Mouse (Mus musculus) neural tube, embryonic 14.5 days (tissue): ENCODE results near the gene Mef2c. TPM values are rescaled to one million over a fixed set of nuclear protein-coding genes. Genes with fewer than 3 reads are reported as not detected.

Source experiments
- ATAC-seq: fragments of 200-750 bp; cut with Nextera tagmentation; 2 replicates; pipeline ENCODE4 v1.8.0; 2017; ENCODE audit warnings: low read depth, mild to moderate bottlenecking, moderate TSS enrichment, moderate library complexity
- H3K27ac ChIP-seq: fragments of 300-500 bp; sonication (generic); 2 replicates; pipeline ENCODE4 v1.5.1; 2014; ENCODE audit warnings: low read depth, mild to moderate bottlenecking, control low read depth, low read length, moderate library complexity, mixed read lengths
- H3K27me3 ChIP-seq: fragments of 300-500 bp; sonication (generic); 2 replicates; pipeline ENCODE4 v1.6.1; 2014; ENCODE audit warnings: low read length; ENCODE audit not compliant: control insufficient read depth, insufficient read depth
- H3K36me3 ChIP-seq: fragments of 300-500 bp; sonication (generic); 2 replicates; pipeline ENCODE4 v1.6.1; 2014; ENCODE audit warnings: low read length, mixed read lengths; ENCODE audit not compliant: control insufficient read depth, insufficient read depth
- H3K4me1 ChIP-seq: fragments of 300-500 bp; sonication (generic); 2 replicates; pipeline ENCODE4 v1.6.1; 2014; ENCODE audit warnings: low read length; ENCODE audit not compliant: control insufficient read depth, insufficient read depth
- H3K4me2 ChIP-seq: fragments of 300-500 bp; sonication (generic); 2 replicates; pipeline ENCODE4 v1.6.1; 2014; ENCODE audit warnings: mild to moderate bottlenecking, low read depth, low read length, control low read depth
- H3K4me3 ChIP-seq: fragments of 300-500 bp; sonication (generic); 2 replicates; pipeline ENCODE4 v1.5.1; 2014; ENCODE audit warnings: low read depth, low read length, control low read depth, mixed read lengths
- H3K9ac ChIP-seq: fragments of 300-500 bp; sonication (generic); replicated peaks from 2 replicates; pipeline ENCODE4 v1.6.1; 2014; ENCODE audit warnings: low read depth, mild to moderate bottlenecking, control low read depth, low read length, mixed read lengths
- H3K9me3 ChIP-seq: fragments of 300-500 bp; sonication (generic); 2 replicates; pipeline ENCODE4 v1.6.1; 2016; ENCODE audit warnings: low read length; ENCODE audit not compliant: control insufficient read depth
- WGBS: fragments of 180-500 bp; shearing (Covaris S2); extraction: QIAGEN DNeasy Blood & Tissue Kit; methylation state at CpG from one replicate; pipeline ENCODE4 v1.1.7; 2014; 5-methylcytosine and 5-hydroxymethylcytosine counted together
- polyA plus RNA-seq: library from polyadenylated mRNA; unstranded; fragments of >200 nt; fragmentation: Nextera tagmentation; extraction: Ambion mirVana; gene quantifications from 2 replicates; pipeline ENCODE4 v1.2.1, GENCODE M21; 2014

Gene Mef2c
- 32.4 and 37.4 TPM in 2 replicates for polyA plus RNA-seq

DNA sequence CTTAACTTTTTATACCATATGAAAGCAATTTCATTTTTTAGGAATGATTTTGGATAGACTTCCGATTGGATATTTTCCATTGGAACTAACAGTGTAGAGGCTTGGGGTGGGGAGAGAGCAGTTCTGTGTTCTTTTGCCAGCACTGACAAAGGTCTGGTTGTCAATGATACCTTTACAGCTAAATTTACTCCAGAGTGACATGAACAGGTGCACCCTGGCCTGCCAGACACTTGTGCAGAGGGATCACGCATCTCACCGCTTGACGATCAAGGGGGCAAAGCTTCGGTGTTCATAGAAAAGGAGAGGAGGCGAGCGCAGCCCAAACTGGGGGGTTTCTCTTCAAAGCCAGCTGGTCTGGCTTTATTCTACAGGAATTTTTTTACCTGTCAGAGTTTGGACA lies at the start of gene Mef2c:
Gene Mef2c, plus strand, starts transcription at position 116 of the 400 bp plus-strand sequence.
- H3K27me3 ChIP-seq = no peaks in the 10 kb centered on the region

DNA sequence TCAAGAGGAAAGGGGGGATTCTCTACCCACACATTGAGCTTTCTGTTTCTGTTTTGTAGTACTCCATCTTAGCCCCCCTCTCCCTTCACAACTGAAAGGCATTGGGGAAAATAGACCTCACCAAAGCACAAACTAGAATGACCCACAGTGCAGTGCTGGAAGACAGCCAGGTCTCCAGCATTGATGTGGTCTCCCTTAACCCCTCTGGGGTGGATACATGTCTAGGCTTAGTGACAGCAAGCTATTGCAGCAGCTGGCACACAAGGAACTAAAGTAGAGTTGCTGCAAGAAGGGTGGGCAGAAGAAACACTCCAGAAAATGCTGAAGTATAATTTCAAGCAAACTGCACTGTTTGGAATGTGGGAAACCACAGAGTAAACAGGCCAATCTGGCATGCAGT lies 45.1 kb upstream of the Mef2c start:
- Histone ChIP-seq H3K4me1 (no peaks in the 10 kb centered on the region), H3K9ac (no peak overlapping the region), H3K27ac (no peak overlapping the region), H3K4me3 (no peak overlapping the region), H3K9me3 (no peaks in the 10 kb centered on the region), H3K36me3 (no peaks in the 10 kb centered on the region), H3K27me3 (no peaks in the 10 kb centered on the region), H3K4me2 (no peak overlapping the region)
- peak; percentile 31; the same call in 1 of the 2 replicates for ATAC-seq

More for the DNA sequence above, at the start of gene Mef2c:
- Histone ChIP-seq H3K4me1 (no peaks in the 10 kb centered on the region), H3K4me2 (no peak within 1 kb of the TSS), H3K4me3 (no peak within 1 kb of the TSS), H3K27ac (no peak within 1 kb of the TSS), H3K9me3 (no peaks in the 10 kb centered on the region), H3K9ac (no peak within 1 kb of the TSS), H3K36me3 (no peaks in the 10 kb centered on the region)
- no peak for ATAC-seq
- 93% methylated on average over 7 of the region's 7 CpGs for WGBS

DNA sequence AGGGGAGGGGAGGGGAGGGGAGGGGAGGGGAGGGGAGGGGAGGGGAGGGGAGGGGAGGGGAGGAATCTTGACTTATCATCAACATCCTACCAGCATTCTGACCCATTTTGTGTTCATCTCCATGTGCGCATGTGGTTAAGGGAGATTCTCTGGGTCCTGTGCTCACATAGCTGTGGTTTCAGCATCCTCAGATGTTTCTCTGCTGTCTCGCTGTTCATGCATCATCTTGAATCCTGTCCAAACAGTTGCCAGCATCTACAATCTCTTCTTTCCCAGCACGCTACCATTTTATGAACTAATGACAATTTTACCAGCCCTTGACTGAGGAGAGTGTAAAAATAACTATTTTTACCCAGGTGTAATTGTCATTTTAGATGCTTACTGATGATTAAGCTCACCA lies 44.2 kb upstream of the Mef2c start:
- no peak overlapping the region for H3K9ac ChIP-seq
- H3K27me3 ChIP-seq = no peaks in the 10 kb centered on the region
- H3K4me2 ChIP-seq = no peak overlapping the region
- 94% methylated on average over 3 of the region's 3 CpGs for WGBS
- H3K4me1 ChIP-seq = no peaks in the 10 kb centered on the region
- no peak overlapping the region for H3K4me3 ChIP-seq
- ATAC-seq = no peak
- H3K36me3 ChIP-seq = no peaks in the 10 kb centered on the region
- H3K9me3 ChIP-seq = no peaks in the 10 kb centered on the region
- H3K27ac ChIP-seq = no peak overlapping the region

DNA sequence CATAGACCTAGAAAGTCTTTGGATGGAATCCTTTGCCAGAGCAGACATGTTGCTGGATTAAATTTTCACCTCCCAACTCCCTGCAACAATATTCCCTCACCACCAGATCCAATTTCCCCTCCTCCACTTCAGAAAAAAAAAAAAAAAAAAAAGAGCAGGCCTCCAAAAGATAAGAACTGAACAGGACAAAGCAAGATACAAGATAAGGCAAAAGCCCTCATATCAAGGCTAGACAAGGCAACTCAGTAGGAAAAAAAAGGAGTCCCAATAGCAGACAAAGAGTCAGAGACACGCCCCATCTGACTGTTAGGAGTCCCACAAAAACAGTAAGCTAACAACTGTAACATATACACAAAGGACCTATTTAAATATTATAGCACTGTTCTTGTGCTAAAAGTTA lies 43.2 kb upstream of the Mef2c start:
- H3K9me3 ChIP-seq = no peaks in the 10 kb centered on the region
- WGBS = 88% methylated on average over 1 of the region's 1 CpGs
- no peak for ATAC-seq
- H3K9ac ChIP-seq = no peak overlapping the region
- H3K4me3 ChIP-seq = no peak overlapping the region
- no peak overlapping the region for H3K4me2 ChIP-seq
- H3K27me3 ChIP-seq = no peaks in the 10 kb centered on the region
- no peak overlapping the region for H3K27ac ChIP-seq
- no peaks in the 10 kb centered on the region for H3K4me1 ChIP-seq
- H3K36me3 ChIP-seq = no peaks in the 10 kb centered on the region

DNA sequence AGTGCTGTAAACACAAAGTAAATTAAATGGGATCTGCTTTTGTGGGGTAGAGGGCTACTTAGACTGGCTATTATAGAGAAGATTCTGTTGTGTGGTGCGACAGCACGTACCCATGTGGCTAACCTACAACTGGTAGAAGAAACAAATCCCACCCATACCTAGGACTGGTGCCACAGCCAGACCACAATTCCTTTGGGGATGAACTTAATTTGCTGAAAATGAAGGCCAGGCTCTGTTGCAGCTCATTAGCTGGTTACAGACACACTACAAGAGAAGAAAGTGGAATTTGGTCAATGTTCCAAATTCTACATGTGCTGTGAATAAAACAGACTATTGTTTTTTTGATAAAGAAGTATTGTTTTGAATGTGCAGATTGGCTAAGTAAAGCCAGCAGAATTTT lies 42.3 kb upstream of the Mef2c start:
- Histone ChIP-seq H3K4me1 (no peaks in the 10 kb centered on the region), H3K9ac (no peak overlapping the region), H3K27ac (no peak overlapping the region), H3K9me3 (no peaks in the 10 kb centered on the region), H3K27me3 (no peaks in the 10 kb centered on the region), H3K4me2 (no peak overlapping the region), H3K36me3 (no peaks in the 10 kb centered on the region), H3K4me3 (no peak overlapping the region)
- 97% methylated on average over 2 of the region's 2 CpGs for WGBS
- no peak for ATAC-seq

DNA sequence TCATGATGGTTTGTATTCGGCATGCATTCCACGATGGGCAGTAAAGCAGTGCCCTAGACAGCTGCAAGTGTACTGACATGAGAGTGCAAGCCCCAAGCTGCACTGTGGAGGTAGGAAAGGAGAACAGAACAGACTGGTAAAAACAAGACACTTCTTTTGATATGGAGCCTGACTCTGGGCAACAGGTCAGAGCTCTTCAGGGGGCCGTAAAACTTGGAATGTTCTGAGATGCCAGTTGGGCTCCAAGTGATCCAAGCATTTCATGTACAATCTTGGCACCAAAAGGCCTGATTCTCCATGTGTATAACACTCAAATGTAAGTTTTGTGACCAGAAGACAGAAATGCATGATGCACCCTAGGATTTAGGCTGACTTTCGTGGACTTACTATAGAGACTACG lies 37.1 kb upstream of the Mef2c start:
- Histone ChIP-seq H3K27ac (no peak overlapping the region), H3K27me3 (no peaks in the 10 kb centered on the region), H3K4me3 (no peak overlapping the region), H3K4me1 (no peaks in the 10 kb centered on the region), H3K9me3 (no peaks in the 10 kb centered on the region), H3K9ac (no peak overlapping the region), H3K36me3 (no peaks in the 10 kb centered on the region), H3K4me2 (no peak overlapping the region)
- WGBS = 93% methylated on average over 5 of the region's 5 CpGs
- no peak for ATAC-seq

DNA sequence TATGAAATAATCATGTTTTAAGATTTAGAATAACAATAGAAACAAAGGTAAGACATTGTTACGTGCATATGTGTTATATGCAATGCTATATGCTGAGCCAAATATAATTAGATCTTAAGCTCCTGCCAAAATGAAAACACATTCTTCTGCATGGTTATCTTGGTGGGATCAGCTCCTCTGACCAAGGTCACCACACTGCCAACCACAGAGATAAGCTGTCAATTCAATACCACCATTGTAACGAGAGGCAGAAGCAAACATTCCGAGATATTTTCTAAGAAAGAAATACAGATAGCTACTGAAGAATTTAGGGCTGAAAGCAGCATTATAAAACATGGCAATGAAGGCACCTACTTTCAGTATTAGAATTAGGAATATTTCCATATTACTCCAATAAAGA lies 35.0 kb upstream of the Mef2c start:
- no peak for ATAC-seq
- H3K4me1 ChIP-seq = no peaks in the 10 kb centered on the region
- 88% methylated on average over 3 of the region's 3 CpGs for WGBS

DNA sequence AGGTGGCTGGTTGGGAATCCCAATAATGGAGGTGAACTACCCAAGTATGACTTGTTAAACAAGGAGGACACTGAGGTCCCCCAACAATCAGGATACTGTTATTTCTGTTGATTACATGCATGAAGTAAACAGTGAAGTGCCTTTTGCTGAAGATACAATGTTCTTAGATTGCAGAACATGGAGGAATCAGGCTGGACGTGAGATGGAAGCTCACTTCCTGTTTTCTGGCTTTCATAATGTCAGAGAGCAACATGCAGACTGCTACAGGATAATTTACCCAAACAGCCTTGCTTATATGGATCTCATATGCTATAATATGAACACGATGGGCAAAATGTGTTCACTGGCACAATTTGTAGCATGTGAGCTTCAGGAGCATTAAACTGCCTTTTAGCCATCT lies 30.1 kb upstream of the Mef2c start:
- WGBS = 90% methylated on average over 2 of the region's 2 CpGs

More for the DNA sequence above, 35.0 kb upstream of the Mef2c start:
- Histone ChIP-seq H3K4me2 (no peak overlapping the region), H3K27ac (no peak overlapping the region), H3K9ac (no peak overlapping the region), H3K9me3 (no peaks in the 10 kb centered on the region), H3K4me3 (no peak overlapping the region), H3K27me3 (no peaks in the 10 kb centered on the region), H3K36me3 (no peaks in the 10 kb centered on the region)

DNA sequence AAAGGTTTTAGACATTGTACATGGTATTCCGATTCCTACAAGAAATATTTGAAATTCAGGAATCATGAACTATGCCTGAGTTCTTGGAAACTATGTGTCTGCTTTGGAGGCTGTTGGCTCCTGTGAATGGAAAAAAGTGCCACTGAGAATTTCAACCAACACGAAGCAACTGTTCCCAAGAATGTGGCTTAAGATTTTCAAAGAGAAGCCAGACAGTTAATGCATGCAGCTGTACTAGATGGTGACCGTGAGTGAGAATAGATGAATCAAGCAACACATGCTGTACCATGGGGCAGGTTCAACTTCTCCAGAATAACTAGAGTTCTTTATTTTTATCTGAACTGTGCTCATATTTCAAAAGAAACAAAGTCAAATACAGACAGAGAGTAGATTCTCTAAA lies 23.4 kb upstream of the Mef2c start:
- H3K27ac ChIP-seq = no peak overlapping the region
- 75% methylated on average over 3 of the region's 3 CpGs for WGBS
- no peaks in the 10 kb centered on the region for H3K36me3 ChIP-seq
- no peak overlapping the region for H3K4me3 ChIP-seq
- no peak overlapping the region for H3K9ac ChIP-seq
- H3K4me2 ChIP-seq = no peak overlapping the region
- no peaks in the 10 kb centered on the region for H3K9me3 ChIP-seq
- H3K4me1 ChIP-seq = no peaks in the 10 kb centered on the region
- no peak for ATAC-seq
- H3K27me3 ChIP-seq = no peaks in the 10 kb centered on the region

More for the DNA sequence above, 30.1 kb upstream of the Mef2c start:
- no peak overlapping the region for H3K9ac ChIP-seq
- H3K27me3 ChIP-seq = no peaks in the 10 kb centered on the region
- no peaks in the 10 kb centered on the region for H3K9me3 ChIP-seq
- H3K27ac ChIP-seq = no peak overlapping the region
- H3K4me1 ChIP-seq = no peaks in the 10 kb centered on the region
- no peak for ATAC-seq
- H3K36me3 ChIP-seq = no peaks in the 10 kb centered on the region
- no peak overlapping the region for H3K4me3 ChIP-seq
- no peak overlapping the region for H3K4me2 ChIP-seq

DNA sequence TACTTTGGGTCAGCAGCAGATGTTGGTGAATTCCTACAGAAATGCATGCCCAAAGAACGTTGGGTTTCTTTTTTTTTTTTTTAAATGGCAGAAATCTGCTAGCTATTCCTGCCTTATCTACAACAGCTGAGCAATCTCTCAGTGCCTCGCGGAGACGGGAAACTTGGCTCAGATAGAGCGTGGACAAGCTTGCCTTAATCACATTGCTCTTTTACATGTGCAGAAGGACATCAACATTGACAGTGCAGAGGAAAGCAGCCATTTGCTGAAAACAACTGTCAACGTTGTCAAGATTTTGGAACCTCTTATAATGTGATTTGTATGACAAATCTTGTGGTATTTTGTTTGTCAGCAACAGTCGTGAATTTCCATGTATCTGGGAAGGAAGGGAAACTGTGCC lies 22.5 kb upstream of the Mef2c start:
- no peaks in the 10 kb centered on the region for H3K36me3 ChIP-seq
- no peaks in the 10 kb centered on the region for H3K4me1 ChIP-seq
- no peak overlapping the region for H3K4me3 ChIP-seq
- ATAC-seq = no peak
- no peaks in the 10 kb centered on the region for H3K9me3 ChIP-seq
- no peak overlapping the region for H3K4me2 ChIP-seq
- H3K27me3 ChIP-seq = no peaks in the 10 kb centered on the region
- H3K27ac ChIP-seq = no peak overlapping the region
- WGBS = 86% methylated on average over 7 of the region's 7 CpGs
- no peak overlapping the region for H3K9ac ChIP-seq
